Mouse (Mus musculus) heart, adult 2 months (tissue): ENCODE measurements around the gene Ywhah. TPM values are rescaled to one million over a fixed set of nuclear protein-coding genes. Genes with fewer than 3 reads are reported as not detected.

Source experiments
- DNase-seq, 2 experiments: peaks; one replicate each; pipeline ENCODE4 v3.0.0; 2021
- H3K27ac ChIP-seq: fragments of 200-600 bp; 2 replicates; pipeline ENCODE4 v1.8.1; 2022
- H3K27me3 ChIP-seq: fragments of 200-500 bp; 2 replicates; pipeline ENCODE4 v1.6.1; 2012; ENCODE audit warnings: mild to moderate bottlenecking, low read length, inconsistent platforms, mixed read lengths; ENCODE audit not compliant: control insufficient read depth, insufficient read depth
- H3K36me3 ChIP-seq: fragments of 200-500 bp; 2 replicates; pipeline ENCODE4 v1.6.1; 2012; ENCODE audit warnings: low read length, inconsistent platforms; ENCODE audit not compliant: control insufficient read depth, insufficient read depth
- H3K4me1 ChIP-seq: fragments of 200-500 bp; 2 replicates; pipeline ENCODE4 v1.6.1; 2011; ENCODE audit warnings: low read length; ENCODE audit not compliant: control insufficient read depth, insufficient read depth
- H3K4me3 ChIP-seq: fragments of 200-600 bp; 2 replicates; pipeline ENCODE4 v1.8.1; 2022
- H3K79me2 ChIP-seq: fragments of 200-500 bp; replicated peaks from 2 replicates; pipeline ENCODE4 v1.6.1; 2012; ENCODE audit warnings: mild to moderate bottlenecking, inconsistent platforms, low read length, moderate library complexity, mixed read lengths; ENCODE audit not compliant: control insufficient read depth, insufficient read depth
- H3K9ac ChIP-seq: fragments of 200-500 bp; 2 replicates; pipeline ENCODE4 v1.6.1; 2012; ENCODE audit warnings: low read depth, mild to moderate bottlenecking, control low read depth, inconsistent platforms, low read length, mixed read lengths
- CTCF ChIP-seq: fragments of 200-600 bp; IDR thresholded peaks from 2 replicates; pipeline ENCODE4 v1.8.1; 2022; ENCODE audit warnings: antibody characterized with exemption, mild to moderate bottlenecking, moderate library complexity
- EP300 ChIP-seq: fragments of 200-500 bp; IDR thresholded peaks from 2 replicates; pipeline ENCODE4 v1.6.1; 2011; ENCODE audit warnings: low read depth, low read length, control low read depth; ENCODE audit not compliant: insufficient read depth
- POLR2A ChIP-seq: fragments of 200-500 bp; IDR thresholded peaks from 2 replicates; pipeline ENCODE4 v1.6.1; 2011; ENCODE audit warnings: mild to moderate bottlenecking, low read depth, low read length, control low read depth; ENCODE audit not compliant: insufficient read depth
- WGBS: fragments of 180-500 bp; shearing (Covaris S2); methylation state at CpG from one replicate; pipeline ENCODE4 v1.1.7; 2018; 5-methylcytosine and 5-hydroxymethylcytosine counted together
- intact Hi-C: fragments of 180-260 bp; cut with DNase I; formaldehyde crosslinking; loops from one replicate; pipeline ENCODE4 v1.15.1; 2025
- polyA plus RNA-seq: library from polyadenylated mRNA; depleted of rRNA; stranded (reverse); fragments of >200 nt; gene quantifications from 2 replicates; pipeline ENCODE4 v1.2.3, GENCODE M21; 2012
- total RNA-seq, 2 experiments: library from RNA; stranded (reverse); gene quantifications; 2 replicates each; pipeline ENCODE4 v1.2.3; 2021

The Ywhah gene
- total and polyA plus RNA-seq, 3 experiments: 75.4 to 106 (median 82.2) TPM

DNA sequence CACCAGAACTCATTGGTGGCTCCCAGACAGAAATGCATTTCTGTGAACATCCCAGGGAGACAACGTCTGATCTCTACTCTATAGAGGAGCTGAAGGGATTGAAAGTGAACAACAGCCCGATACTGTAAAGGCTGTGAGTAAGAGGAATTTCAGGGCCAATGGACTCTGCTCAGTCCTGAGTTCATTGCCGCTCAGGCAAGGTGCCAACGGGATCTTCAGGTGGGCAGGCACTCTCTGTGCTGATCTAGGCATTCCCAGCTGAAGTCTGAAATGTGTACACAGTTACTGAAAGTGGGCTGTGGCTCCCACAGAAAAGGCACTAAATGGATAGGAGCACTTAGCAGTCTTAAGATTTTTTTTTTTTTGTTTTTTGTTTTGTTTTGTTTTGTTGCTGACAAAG, 19.8 kb upstream of the Ywhah start:
- intact Hi-C loops: no loop called here
- DNase-seq: no peak
- H3K9ac ChIP-seq: no peak overlapping the region
- H3K79me2 ChIP-seq: no peaks in the 10 kb centered on the region
- TF ChIP-seq EP300 (no peak), CTCF (no peak), POLR2A (no peak)
- 73% methylated on average over 4 of the region's 4 CpGs for WGBS
- H3K4me1 ChIP-seq: peaks cover 3% of the 10 kb centered on the region
- H3K36me3 ChIP-seq: no peaks in the 10 kb centered on the region
- H3K4me3 ChIP-seq: no peak overlapping the region
- no peak overlapping the region for H3K27ac ChIP-seq
- H3K27me3 ChIP-seq: no peaks in the 10 kb centered on the region

DNA sequence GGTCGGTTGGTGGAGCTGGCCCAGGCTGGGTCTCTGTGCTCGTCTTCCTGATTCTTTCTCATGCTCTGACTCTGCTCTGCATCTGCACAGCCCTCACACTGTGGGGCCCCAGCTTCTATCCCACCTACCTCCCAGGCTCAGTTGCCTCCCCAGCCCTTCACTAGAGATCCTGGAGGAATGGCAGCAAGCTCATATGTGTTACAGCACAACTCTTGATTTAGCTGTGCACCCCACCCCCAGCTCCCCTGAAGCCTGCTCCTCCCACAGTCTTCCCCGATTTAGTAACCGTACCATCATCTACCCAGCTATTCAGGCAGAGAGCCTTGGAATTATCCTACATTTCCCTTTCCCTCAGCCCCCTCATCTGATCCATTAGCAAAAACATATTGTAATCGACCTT, 17.5 kb upstream of the Ywhah start:
- TF ChIP-seq CTCF (no peak), POLR2A (no peak), EP300 (no peak)
- intact Hi-C loops: no loop called here
- 81% methylated on average over 5 of the region's 5 CpGs for WGBS

DNA sequence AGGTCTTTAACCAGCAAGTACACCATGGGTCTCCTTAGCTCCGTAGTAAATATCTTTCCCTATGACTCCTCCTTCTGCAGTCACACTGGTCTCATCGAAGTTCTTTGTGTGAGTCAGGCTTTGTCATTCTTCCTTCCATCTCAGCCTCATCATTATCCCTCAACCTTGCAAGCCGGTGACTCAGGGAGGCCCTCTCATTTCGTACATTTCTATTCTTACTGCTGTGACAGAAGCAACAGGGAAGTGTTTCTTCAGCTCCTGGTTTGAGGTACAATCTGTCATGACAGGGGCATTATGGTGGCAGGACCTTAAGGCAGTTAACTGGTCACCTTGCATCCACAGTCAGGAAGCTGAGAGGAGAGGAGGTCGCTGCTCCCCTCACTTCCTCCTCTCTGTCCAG, 15.8 kb upstream of the Ywhah start:
- H3K27ac ChIP-seq: no peak overlapping the region
- H3K79me2 ChIP-seq: no peaks in the 10 kb centered on the region
- 84% methylated on average over 5 of the region's 5 CpGs for WGBS
- no peaks in the 10 kb centered on the region for H3K36me3 ChIP-seq
- H3K27me3 ChIP-seq: no peaks in the 10 kb centered on the region
- H3K4me1 ChIP-seq: no peaks in the 10 kb centered on the region
- intact Hi-C loops: no loop called here
- H3K4me3 ChIP-seq: no peak overlapping the region
- no peak for DNase-seq
- H3K9ac ChIP-seq: no peak overlapping the region
- no peak for TF ChIP-seq EP300
- TF ChIP-seq POLR2A: no peak
- no peak for TF ChIP-seq CTCF

More for the DNA sequence above, 17.5 kb upstream of the Ywhah start:
- Histone ChIP-seq H3K79me2 (no peaks in the 10 kb centered on the region), H3K36me3 (no peaks in the 10 kb centered on the region), H3K27me3 (no peaks in the 10 kb centered on the region), H3K4me3 (no peak overlapping the region), H3K4me1 (no peaks in the 10 kb centered on the region), H3K9ac (no peak overlapping the region), H3K27ac (no peak overlapping the region)
- no peak for DNase-seq

- no peak for TF ChIP-seq EP300
- no peak for TF ChIP-seq CTCF
- no peak for TF ChIP-seq POLR2A
- Histone ChIP-seq H3K27me3 (no peaks in the 10 kb centered on the region), H3K36me3 (no peaks in the 10 kb centered on the region), H3K4me1 (no peaks in the 10 kb centered on the region), H3K79me2 (no peaks in the 10 kb centered on the region), H3K27ac (no peak overlapping the region), H3K4me3 (no peak overlapping the region), H3K9ac (no peak overlapping the region)
- 63% methylated on average over 6 of the region's 6 CpGs for WGBS
- no peak for DNase-seq
- intact Hi-C loops: no loop called here
Observed at GRCm38 (mm10) chr5:33003500-33003899, 15.1 kb upstream of the Ywhah start.

- Histone ChIP-seq H3K4me3 (no peak overlapping the region), H3K79me2 (no peaks in the 10 kb centered on the region), H3K36me3 (no peaks in the 10 kb centered on the region), H3K27me3 (no peaks in the 10 kb centered on the region), H3K27ac (no peak overlapping the region), H3K9ac (no peak overlapping the region), H3K4me1 (no peaks in the 10 kb centered on the region)
- TF ChIP-seq POLR2A (no peak), EP300 (no peak), CTCF (no peak)
- 84% methylated on average over 4 of the region's 4 CpGs for WGBS
- no peak for DNase-seq
- intact Hi-C loops: no loop called here
Observed at GRCm38 (mm10) chr5:33004110-33004509, 14.5 kb upstream of the Ywhah start.

DNA sequence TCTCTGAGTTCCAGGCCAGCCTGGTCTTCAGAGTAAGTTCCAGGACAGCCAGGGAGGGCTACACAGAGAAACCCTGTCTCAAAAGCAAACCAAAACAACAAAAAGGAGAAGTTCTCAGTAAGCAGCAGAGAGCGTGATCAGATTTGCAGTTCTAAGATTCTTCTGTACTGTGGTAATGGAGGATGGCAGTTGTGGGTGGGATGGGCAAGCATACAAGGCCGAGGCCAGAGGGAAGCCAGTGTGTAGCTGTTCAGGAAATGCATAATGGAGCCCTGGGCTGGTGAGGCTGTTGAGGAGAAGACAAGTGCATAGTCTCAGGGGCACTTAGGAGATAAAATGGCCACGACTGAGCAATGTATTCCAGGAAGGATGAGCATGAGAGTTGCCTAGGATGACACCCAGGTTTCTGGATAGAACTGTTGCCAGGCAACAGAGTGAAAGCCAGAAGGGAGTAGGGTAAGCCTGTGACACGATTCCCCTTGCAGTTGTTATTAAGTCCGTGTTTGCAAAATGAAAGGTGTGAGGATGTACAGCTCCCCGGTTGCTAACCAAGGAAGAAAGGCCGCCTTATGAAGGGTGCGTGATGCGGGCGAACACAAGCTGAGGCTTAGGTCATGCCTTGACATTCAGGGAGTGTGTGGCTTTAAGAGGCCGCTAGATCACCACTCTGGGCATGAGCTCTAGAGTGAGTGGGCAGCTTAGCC, 13.0 kb upstream of the Ywhah start:
- intact Hi-C loops: no loop called here
- Histone ChIP-seq H3K27ac (no peak overlapping the region), H3K9ac (no peak overlapping the region), H3K4me3 (no peak overlapping the region), H3K79me2 (no peaks in the 10 kb centered on the region), H3K36me3 (no peaks in the 10 kb centered on the region), H3K4me1 (peaks cover 2% of the 10 kb centered on the region; the same call in 1 of the 2 replicates), H3K27me3 (no peaks in the 10 kb centered on the region)
- 77% methylated on average over 11 of the region's 11 CpGs for WGBS
- TF ChIP-seq CTCF (no peak), POLR2A (no peak)
- DNase-seq: no peak

DNA sequence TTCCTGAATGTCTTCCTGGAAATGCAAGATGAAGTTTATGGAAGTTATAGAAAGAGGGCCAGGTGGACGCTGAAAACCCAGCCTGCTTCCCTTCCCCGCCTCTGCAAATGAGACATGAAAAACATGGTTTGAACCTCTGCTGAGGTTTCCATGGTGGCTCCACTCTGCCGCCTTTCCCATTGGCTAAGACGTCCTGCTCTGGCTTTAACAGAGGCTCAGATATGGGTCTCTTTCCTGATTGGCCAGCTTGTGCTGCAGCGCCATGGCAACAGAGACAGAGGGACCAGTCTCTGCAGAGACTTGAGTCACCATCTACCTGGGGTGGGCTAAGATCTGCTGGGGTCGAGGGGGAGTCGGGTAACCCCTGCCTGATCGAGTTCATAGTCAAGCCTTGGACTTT, 11.9 kb upstream of the Ywhah start:
- no peak overlapping the region for H3K4me3 ChIP-seq
- peaks cover 2% of the 10 kb centered on the region; the same call in 1 of the 2 replicates for H3K4me1 ChIP-seq
- H3K27me3 ChIP-seq: no peaks in the 10 kb centered on the region
- no peak overlapping the region for H3K9ac ChIP-seq
- intact Hi-C loops: no loop called here
- no peaks in the 10 kb centered on the region for H3K79me2 ChIP-seq
- no peak for DNase-seq
- 61% methylated on average over 8 of the region's 8 CpGs for WGBS
- TF ChIP-seq EP300 (no peak), CTCF (no peak), POLR2A (no peak)
- H3K36me3 ChIP-seq: no peaks in the 10 kb centered on the region
- no peak overlapping the region for H3K27ac ChIP-seq
